Mouse (Mus musculus): ENCODE data around the gene Shd.

GRCm38 (mm10) chr17:56016793-56017785, 46.8 kb downstream of the Shd start:
- no peak for TF ChIP-seq CTCF (IDR thresholded peaks at IDR 0.05; ENCODE audit: low read depth)
- no peak for TF ChIP-seq EP300 (IDR thresholded peaks at IDR 0.05; ENCODE audit: low read depth)
